Mouse (Mus musculus) heart, adult 2 months (tissue): Measurements from ENCODE around the gene Hcfc2.

Experiments
- CTCF ChIP-seq: fragments of 200-600 bp; IDR thresholded peaks from 2 replicates; pipeline ENCODE4 v1.8.1; 2022; ENCODE audit warnings: antibody characterized with exemption, mild to moderate bottlenecking, moderate library complexity
- POLR2A ChIP-seq: fragments of 200-500 bp; IDR thresholded peaks from 2 replicates; pipeline ENCODE4 v1.6.1; 2011; ENCODE audit warnings: mild to moderate bottlenecking, low read depth, low read length, control low read depth; ENCODE audit not compliant: insufficient read depth

DNA sequence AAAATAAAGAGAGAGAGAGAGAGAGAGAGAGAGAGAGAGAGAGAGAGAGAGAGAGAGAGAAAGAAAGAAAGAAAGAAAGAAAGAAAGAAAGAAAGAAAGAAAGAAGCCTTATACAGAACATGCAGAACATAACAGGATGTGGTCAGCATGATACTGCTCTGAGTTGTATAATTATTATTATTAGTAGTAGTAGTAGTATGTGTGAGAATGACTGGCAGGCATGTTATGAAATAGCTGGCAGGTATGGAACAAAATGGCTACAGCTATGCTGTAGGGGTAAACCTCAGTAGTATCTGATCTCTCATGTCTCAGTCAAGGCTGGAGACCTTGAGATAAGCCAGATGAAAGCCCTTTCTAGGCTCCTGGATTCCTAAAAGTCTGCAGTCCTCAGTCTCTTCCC is 93.2 kb downstream of the Hcfc2 start:
- no peak for TF ChIP-seq CTCF
- no peak for TF ChIP-seq POLR2A
